Mouse (Mus musculus) ovary, postnatal 10 days (tissue): Measurements from ENCODE around the gene Uchl1.

Experiments
- DNase-seq: peaks from one replicate; pipeline ENCODE4 v3.0.0; 2022; ENCODE audit warnings: low spot score

The Uchl1 gene

DNA sequence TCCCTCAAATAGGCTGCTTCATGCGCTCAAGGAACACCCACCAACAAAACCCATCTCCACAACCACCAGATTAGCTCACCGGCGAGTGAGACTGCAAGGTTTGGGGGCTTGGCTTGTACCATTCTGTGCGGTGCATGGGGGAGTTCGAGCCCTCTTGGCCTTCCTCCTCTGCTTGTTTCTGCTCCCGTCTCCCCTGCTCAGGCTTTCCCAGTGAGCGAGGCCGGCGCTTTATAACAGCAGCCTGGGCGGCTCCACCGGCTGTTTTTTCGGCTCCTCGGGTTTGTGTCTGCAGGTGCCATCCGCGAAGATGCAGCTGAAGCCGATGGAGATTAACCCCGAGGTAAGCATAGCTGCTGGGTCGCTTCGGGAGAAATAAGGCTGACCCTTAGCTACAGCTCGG is at the start of gene Uchl1:
Gene Uchl1, plus strand, starts transcription at position 109 of the 400 bp plus-strand sequence.
- peak; percentile 10 for DNase-seq

DNA sequence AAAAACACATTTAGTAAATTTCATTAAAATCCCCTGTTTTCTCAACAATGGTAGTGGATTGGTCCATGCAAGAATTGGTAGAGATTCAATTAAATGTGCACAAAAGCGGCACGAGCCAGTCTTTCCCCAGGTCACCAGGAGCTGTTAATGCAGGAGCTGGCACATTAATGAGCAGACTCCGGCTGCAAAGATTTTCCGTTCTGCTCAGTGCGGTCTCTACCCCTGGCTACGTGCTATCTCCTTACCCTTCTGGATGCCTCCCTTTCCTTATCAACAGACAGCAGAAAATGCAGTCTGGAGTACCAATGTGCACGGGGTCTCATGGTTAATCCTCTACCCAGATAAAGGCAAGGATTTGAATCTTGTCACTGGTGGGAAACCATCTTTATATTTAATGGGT is 48.1 kb upstream of the Uchl1 start:
- no peak for DNase-seq

DNA sequence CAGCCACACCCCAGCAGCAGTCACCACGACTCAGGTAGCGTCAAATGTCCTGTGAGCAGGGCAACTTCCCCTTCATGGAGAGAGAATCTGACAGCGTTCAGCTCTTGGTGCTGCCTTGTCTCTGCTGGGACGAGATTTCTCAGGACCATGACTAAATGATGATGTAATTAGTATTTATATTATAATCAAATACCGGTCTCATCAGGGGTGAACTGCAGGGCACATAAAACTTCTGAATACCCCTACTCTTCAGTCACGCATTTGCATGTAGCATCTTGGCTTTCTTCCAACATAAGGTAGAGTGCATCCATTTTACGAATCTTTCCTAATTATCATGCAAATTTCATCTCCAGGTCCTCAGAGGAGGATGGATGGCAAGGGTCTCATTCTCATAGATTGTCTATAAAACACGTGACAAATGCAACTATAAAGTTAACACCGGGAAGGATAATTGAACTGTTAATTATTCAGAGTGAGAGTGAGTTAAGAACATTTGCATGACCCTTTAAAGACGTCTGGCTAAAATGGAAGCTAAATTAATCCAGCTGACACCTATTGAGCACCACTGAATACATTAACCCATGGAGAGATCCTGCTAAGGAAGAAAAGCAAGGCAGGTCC is 40.3 kb upstream of the Uchl1 start:
- DNase-seq, result no peak

DNA sequence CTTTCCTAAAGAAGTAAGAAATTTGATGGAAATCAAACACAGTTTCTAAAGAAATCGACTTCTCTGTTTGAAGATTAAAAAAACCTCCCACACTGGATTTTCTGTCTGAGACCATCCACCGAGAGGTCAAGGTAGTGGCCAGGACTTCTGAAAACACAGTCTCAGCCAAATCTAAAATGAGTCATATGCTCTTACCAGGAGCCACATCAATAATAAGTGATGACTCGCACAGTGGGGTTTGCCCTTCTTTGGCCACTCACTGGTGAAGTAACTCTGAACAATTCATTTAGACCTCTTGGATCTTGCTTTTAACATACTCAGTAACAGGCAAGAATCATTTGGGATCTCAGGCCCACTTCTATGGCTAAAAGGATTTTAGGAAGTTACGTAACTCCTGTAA is 33.7 kb upstream of the Uchl1 start:
- no peak for DNase-seq

DNA sequence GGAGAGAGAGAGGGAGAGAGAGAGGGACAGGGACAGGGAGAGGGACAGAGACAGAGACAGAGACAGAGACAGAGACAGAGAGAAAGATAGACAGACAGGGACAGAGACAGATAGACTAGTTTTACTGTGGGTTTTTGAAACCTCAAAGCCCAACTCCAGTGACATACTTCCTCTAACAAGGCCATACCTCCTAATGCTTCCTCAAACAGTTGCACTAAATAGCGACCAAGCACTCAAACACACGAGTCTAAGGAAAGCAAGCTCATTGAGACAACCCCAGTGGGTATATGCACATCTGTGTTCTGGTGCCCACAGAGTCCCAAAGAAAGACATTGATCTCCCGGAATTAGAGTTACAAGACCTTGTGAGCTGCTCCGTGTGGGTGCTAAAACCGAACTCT is 32.6 kb upstream of the Uchl1 start:
- no peak for DNase-seq

DNA sequence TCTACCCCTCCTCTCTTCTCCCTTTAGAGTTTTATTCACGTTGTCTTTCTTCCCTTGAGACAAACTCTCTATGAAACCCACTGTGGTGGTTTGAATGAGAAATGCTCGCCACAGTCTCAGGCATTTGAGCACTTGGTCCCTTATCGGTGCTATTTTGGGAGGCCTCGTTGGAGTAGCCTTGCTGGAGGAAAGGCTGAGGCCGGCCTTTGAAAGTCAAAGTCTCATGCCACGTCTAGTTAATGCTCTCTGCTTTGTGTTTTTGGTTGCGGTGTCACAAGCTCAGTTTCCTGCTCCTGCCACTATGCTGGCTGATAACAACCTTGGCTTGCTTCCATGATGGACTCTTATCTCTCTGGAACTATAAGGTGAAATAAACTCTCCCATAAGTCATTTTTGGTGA is 28.4 kb upstream of the Uchl1 start:
- DNase-seq, result no peak

DNA sequence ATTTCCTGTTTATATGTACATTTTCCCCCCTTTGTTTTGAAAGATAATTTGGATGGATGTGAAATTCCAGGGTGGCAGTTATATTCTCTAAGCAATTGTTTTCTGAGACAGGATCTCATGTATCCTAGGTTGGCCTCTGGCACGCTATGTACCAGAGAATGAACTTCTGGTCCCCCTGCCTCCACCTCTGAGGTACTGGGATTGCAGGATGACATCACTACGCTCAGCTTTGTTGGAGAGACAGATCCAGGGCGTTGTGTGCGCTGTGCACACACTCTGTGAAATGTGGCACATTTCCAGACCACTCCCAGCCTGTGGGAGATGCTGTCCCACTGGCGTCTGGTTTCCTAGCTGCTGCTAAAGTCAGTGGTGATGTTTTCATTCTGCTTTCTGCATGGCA is 21.7 kb upstream of the Uchl1 start:
- no peak for DNase-seq

DNA sequence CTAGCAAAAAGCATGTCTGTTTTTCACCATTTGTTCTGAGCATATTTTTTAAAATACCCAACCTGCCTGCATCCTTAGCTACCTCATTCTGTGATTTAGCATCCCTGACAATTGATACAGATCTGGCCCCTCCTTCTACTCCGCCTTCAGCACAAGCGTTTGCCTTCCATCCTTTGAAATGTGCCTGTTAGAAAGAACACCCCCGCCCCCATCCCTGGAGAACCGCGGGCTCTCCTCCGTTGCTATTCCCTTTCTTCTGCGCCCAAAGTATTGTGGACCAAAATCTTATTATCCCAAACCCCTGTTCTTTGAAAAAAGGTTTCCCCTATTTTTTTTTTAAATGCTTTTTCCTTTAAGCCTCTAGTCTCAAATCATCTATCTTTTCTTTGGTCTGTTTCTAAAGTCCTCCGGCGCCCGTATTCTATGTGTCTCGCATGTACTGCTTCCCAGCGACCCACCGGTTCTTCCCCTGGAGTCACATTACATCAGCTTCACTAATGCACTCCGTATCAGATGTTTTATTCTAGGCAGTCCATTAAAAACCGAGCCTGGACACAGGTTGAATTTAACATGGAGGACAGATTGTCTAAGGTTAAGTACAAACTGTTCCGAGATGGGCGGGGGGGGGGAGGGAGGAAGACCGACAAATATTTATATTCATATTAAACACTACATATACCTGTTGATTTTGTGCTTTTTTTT is 551 bp upstream of the Uchl1 start:
- DNase-seq, result no peak

DNA sequence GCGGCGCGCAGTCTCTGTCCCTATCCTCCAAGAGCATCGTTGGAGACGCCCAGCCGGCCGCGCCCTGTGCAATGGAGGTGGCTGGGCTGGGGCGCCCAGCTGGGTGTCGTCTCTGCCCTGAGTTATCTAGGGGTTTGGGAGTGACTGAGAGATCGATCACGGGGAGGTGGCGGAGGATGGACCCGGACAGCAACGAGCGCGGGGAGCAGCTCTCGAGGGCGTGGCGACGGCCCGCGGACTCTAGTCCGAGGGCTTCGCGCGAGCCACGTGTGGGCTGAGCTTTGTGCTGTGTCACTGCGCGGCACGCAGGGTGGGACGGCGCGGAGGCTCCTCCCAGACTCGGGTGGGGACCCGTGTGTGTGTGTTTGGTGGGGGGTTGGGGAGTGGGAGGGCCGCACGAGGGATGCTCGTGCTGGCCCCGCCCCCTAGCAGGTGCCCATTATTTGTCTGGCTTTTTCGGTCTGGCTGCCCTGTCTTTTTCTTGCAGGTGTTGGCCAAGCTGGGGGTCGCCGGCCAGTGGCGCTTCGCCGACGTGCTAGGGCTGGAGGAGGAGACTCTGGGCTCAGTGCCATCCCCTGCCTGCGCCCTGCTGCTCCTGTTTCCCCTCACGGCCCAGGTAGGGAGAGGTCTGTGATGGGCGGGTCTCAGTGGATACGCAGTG is 696 bp downstream of the Uchl1 start:
- no peak for DNase-seq

DNA sequence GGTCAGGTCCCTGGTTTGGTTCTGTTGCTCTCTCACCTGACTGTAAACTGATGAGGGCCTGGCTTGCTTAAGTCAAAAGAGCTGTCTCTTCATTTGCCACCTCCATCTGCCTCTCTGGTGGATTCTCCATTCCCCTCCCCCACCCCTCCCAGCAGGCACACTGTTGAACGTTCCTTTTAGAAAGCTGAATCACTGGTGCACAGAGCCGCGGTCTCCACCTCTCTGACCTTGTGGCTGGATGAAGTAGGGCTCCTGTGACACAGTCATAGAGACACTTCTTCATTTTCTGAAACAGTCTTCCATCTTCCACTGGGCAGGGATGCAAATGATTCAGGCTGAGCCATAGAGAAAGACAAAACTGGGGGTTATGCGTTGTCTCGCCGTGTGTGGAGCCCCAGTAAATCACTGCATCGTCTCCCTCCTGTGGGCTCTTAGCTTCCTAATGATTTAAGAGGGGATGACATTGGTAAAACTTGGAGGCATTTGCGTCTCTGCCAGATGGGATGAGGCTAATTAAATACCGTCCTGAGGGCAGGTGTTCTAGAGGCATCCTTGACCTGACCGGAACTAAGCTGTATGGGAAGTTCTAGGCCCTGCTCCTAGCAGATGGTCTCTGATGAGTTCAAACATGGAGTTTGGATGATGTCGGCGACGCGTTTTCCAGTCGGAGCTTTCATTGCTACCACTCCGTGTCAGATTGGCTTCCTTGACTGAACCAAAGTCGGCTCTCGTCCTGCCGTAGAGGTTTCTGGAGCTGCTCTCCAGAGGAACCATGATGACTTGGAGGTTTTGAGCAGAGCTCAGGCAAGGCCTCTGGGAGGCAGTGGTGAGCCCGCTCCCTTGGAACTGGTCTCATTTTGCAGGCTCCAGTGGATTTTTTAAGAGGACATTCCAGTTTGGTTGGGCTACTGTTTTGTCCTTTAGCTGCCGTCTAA is 1.8 kb downstream of the Uchl1 start:
- DNase-seq, result no peak

DNA sequence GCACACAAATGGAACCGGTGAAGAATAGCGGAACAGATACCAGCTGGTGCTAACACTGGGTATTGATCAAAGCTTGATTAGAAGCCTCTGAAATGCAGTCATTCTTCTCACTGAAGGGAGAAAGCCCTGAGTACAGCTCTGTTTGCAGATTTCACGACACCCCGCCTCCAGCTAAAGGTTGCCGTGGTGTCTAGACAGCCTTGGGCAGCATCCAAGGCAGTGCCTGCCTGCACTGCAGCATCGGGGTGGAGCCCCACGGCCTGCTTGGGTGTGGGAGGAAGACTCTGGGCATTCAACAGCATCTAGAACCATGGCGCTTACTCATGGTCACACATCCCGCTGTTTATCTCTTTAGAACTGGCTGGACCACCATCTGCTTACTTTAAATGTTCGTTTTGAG is 3.3 kb downstream of the Uchl1 start:
- DNase-seq, result no peak

DNA sequence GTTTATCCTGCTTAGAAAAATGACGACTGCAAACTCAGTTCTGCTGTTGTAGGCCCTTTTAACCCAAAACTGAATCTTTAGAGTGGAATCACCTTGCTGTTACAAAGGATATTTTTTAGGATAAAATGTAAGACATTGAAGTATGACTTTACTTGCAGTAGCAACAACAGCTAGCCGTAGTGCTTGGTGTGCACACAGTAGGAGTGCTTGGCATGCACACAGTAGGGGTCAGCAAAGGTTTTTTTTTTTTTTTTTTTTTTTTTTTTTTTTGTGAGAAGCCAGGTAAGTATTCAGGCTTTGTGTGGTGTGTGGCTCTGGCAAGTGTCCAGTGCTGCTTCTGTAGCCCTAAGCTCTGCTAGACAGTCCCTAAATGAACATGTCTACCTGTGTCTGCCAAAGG is 10.0 kb downstream of the Uchl1 start:
- no peak for DNase-seq

DNA sequence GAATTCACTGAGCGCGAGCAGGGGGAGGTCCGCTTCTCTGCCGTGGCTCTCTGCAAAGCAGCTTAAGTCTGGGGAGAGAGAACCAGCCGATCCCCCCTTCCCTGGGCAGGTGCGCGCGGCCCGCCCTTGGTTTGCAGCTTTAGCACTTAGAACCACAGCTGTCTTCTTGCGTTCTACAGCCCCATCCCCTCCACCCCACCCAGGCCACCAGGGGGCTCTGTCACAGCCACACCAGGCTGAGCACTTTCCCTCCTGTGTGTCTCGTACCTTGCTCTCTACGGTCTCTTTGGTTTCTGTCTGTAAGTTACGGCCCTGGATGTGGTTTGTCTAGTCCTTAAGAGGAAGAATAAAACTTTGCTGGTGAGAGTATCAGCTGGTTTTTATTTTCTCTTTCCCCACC is 11.0 kb downstream of the Uchl1 start:
- DNase-seq, result no peak

DNA sequence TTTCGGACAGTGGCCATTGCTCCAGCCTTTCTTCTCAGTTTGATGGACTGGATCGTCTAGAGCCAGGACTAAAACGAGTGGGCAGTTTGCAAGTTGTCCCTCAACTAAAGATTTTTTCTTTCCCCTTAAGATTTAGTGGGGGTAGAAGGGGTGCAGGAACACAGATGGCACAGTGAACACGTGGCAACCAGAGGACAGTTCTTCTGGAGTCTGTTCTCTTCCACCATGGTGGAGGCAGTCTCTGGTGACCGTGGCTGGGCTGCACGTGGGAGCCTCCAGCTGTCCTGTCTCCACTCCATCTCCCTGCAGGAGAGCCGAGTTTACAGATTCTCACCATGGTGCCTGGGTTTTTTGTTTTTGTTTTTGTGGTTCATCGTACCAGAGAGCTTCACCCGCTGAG is 11.8 kb downstream of the Uchl1 start:
- no peak for DNase-seq

DNA sequence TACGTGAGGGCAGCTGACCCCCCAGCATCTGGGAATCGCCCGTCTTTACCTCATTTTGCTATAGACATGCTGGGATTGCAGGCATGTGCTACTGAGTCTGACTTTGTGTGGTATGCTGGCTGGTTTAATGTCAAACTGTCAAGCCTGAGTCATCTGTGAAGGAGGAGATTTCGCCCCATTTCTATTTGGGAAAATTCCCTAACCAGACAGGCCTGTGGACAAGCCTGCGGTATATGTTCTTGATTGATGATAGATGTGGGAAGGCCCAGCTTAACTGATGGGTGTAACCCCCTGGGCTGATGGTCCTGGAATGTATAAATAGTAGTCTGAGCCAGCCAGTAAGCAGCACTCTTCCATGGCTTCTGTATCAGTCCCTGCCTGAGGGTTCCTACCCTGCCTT is 12.4 kb downstream of the Uchl1 start:
- DNase-seq, result no peak

DNA sequence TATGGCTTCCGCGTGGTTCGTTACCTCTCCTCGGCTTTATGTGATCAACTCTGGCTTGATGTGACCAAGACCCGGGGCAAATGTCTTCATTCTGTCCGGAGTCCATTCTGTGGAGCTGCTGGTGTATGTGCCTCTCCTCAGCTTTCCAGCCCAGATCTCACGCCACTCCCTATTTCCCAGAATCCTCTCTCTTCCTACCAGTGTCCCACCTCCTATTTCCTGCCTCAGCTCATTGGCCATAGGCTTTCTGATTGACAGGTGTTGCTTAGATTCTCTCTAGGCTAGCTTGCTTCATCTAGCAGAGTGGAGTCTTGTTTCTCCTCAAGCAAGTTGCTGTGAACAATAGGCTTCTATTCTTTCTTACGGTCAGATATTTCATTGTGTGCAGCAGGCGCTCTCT is 13.9 kb downstream of the Uchl1 start:
- DNase-seq, result no peak

DNA sequence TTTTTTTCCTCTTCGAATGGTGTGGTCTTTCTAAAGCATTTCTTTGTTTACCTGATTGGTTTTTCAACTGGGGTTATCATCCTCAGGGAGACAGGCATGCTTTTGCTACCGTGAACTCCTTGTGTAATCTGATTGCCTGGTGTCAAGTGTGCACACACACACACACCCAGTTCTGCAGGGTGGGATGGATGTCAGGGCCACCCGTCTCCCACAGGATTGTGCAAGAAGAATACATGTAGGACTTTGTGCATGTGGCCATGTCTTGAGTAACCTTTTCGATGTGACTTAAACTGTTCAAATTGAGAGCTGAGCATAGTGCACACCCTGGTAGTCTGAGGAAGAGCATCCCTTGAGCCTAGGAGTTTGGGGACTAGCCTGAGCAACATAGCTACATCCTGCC is 17.3 kb downstream of the Uchl1 start:
- no peak for DNase-seq

DNA sequence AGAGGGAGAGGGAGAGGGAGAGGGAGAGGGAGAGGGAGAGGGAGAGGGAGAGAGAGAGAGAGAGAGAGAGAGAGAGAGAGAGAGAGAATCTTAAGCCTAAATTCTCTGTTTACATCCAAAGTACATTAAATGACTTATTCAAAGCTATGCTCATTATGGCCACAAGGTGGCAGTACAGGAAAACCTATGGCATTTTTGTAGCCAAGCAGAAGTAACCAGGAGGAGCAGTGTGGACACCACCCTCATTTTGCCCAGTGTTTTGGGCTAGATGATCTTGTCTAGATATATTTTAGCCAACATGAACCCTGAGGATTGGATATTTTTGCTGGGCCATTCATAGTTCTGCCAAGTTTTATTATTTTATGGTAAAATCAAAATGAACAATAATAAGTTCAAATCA is 21.2 kb downstream of the Uchl1 start:
- DNase-seq, result no peak

DNA sequence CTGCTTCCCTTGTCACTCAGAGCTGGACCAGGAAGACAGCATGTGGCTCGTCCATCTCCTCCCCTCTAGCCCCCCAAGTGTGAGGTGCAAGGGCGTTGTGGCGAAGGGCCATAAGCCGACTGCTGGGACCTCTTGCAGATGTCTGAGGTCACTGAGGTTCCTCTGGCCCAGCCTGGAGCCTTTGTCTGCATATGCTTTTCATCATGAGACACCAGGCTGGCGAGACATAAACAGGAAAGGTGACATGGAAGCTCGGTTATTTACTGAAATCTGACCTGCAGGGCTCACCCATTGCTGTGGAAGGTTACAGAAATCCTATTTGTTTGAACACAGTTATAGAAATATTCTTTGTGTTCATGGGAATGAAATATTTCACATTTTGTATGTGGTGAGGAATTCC is 24.0 kb downstream of the Uchl1 start:
- DNase-seq, result no peak

DNA sequence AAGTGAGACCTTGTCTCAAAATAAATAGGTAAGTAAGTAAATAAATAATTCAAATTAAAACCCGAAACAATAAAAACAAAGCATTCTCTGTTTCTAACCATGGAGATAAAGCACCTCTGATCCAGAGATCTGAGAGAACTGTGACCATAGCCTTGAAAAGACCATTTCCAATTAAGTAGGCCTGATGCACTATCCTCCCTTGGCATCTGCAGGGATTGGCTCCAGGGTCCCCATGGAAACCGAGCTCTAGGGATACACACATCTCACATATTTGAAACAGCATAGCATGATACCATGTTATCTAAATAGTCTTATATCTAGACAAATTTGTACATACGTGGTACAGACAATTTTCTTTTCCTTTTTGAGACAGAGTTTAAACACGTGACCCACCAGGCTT is 26.1 kb downstream of the Uchl1 start:
- no peak for DNase-seq

DNA sequence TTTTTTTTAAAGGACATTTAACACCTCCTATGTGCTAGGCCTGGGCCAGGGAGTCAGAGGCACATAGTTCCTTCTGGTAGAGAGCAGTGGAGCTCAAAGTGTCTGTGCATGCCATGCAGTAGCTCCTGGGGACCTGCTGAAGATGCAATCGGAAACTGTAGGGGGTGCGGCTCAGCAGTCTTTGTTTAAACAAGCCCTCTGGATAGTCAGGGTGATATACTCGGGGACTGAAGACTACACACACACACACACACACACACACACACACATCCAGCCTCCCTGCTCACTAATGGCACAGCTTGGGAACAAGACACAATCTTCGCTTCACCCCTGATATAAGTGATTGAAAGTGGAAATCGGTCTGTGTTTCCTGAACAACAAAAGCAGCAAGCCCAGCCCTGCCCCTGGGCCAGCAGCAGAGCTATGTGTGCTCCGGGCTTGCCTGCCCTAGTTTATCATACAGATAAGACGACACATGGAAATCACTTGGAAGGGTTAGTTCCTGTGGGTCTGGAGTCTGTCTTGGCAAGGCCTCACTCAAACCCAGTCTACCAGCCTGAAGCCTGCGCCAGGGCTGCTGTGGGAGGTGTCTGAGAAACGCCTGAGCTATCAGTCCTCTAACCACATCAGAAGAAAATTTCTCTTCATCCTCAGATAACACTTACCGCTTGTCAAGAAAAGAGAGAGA is 27.6 kb downstream of the Uchl1 start:
- DNase-seq, result no peak

DNA sequence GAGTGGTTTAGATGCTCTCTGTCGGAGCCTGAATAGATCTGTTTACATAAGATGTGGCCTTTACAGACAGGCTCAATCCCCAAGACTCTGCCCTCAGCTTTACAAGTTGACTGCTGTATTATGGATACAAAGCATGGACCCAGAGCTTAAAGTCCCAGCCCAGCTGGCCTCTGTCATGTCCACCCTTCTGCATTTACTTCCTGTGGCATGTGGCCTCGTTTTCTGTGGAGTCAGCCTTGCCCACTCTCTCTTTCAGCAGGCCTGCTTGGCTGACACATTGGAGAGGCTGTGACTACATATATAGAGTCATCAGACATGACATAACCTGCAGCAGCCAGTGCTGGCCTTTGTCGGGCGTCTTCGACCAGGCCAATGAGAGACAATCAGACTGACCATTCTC is 32.0 kb downstream of the Uchl1 start:
- no peak for DNase-seq
